Mouse (Mus musculus) lung, embryonic 16.5 days (tissue): ENCODE data around the gene Napa. TPM values are rescaled to one million over a fixed set of nuclear protein-coding genes. Genes with fewer than 3 reads are reported as not detected.

Experiments
- ATAC-seq: fragments of 200-750 bp; cut with Nextera tagmentation; 2 replicates; pipeline ENCODE4 v1.8.0; 2017; ENCODE audit warnings: low read depth, mild to moderate bottlenecking, moderate library complexity
- H3K27ac ChIP-seq: fragments of 300-500 bp; sonication (generic); 2 replicates; pipeline ENCODE4 v1.5.1; 2014; ENCODE audit warnings: mild to moderate bottlenecking, control low read depth, low read length
- H3K27me3 ChIP-seq: fragments of 300-500 bp; sonication (generic); 2 replicates; pipeline ENCODE4 v1.6.1; 2014; ENCODE audit warnings: low read depth, low read length, mixed read lengths; ENCODE audit not compliant: control insufficient read depth, insufficient read depth
- H3K36me3 ChIP-seq: fragments of 300-500 bp; sonication (generic); 2 replicates; pipeline ENCODE4 v1.6.1; 2014; ENCODE audit warnings: low read length; ENCODE audit not compliant: control insufficient read depth, insufficient read depth
- H3K4me1 ChIP-seq: fragments of 300-500 bp; sonication (generic); replicated peaks from 2 replicates; pipeline ENCODE4 v1.6.1; 2014; ENCODE audit warnings: low read length, mixed read lengths; ENCODE audit not compliant: control insufficient read depth, insufficient read depth
- H3K4me2 ChIP-seq: fragments of 300-500 bp; sonication (generic); 2 replicates; pipeline ENCODE4 v1.6.1; 2014; ENCODE audit warnings: low read depth, low read length, control low read depth
- H3K4me3 ChIP-seq: fragments of 300-500 bp; sonication (generic); 2 replicates; pipeline ENCODE4 v1.5.1; 2014; ENCODE audit warnings: mild to moderate bottlenecking, low read length, control low read depth
- H3K9ac ChIP-seq: fragments of 300-500 bp; sonication (generic); 2 replicates; pipeline ENCODE4 v1.6.1; 2014; ENCODE audit warnings: low read length, control low read depth
- H3K9me3 ChIP-seq: fragments of 300-500 bp; sonication (generic); 2 replicates; pipeline ENCODE4 v1.6.1; 2016; ENCODE audit warnings: low read length; ENCODE audit not compliant: control insufficient read depth
- WGBS: fragments of 180-500 bp; shearing (Covaris S2); extraction: QIAGEN DNeasy Blood & Tissue Kit; methylation state at CpG from one replicate; pipeline ENCODE4 v1.1.7; 2014; 5-methylcytosine and 5-hydroxymethylcytosine counted together
- polyA plus RNA-seq: library from polyadenylated mRNA; unstranded; fragments of >200 nt; fragmentation: Nextera tagmentation; extraction: Ambion mirVana; gene quantifications from 2 replicates; pipeline ENCODE4 v1.2.1, GENCODE M21; 2015

The Napa gene
- 167 and 202 TPM in 2 replicates for polyA plus RNA-seq

GRCm38 (mm10) chr7:16098021-16099017 is at the start of gene Napa:
TSS of gene Napa (plus strand) at chr7:16098458.
- Histone ChIP-seq H3K4me3 (peak within 1 kb of the TSS; percentile 84), H3K27ac (peak within 1 kb of the TSS; percentile 83), H3K4me2 (peak within 1 kb of the TSS; percentile 82), H3K36me3 (no peaks in the 10 kb centered on the region), H3K4me1 (peaks cover 11% of the 10 kb centered on the region), H3K9me3 (no peaks in the 10 kb centered on the region), H3K9ac (peak within 1 kb of the TSS; percentile 89), H3K27me3 (no peaks in the 10 kb centered on the region)
- peak; percentile 98 for ATAC-seq
- under 1% methylated on average over 65 of the region's 68 CpGs for WGBS

- H3K9ac ChIP-seq, result peak overlapping the region; percentile 90
- H3K4me3 ChIP-seq, result peak overlapping the region; percentile 63
- peak overlapping the region; percentile 77 for H3K4me2 ChIP-seq
- peak overlapping the region; percentile 84 for H3K27ac ChIP-seq
- no peaks in the 10 kb centered on the region for H3K27me3 ChIP-seq
- peaks cover 43% of the 10 kb centered on the region for H3K4me1 ChIP-seq
- 6% methylated on average over 36 of the region's 36 CpGs for WGBS
- no peaks in the 10 kb centered on the region for H3K36me3 ChIP-seq
- no peak for ATAC-seq
- H3K9me3 ChIP-seq, result no peaks in the 10 kb centered on the region
Observed at GRCm38 (mm10) chr7:16048675-16049575, 49.3 kb upstream of the Napa start.

GRCm38 (mm10) chr7:16049576-16049915 is 48.7 kb upstream of the Napa start:
- H3K4me3 ChIP-seq, result peak overlapping the region; percentile 63
- peak overlapping the region; percentile 77 for H3K4me2 ChIP-seq
- no peaks in the 10 kb centered on the region for H3K27me3 ChIP-seq
- H3K27ac ChIP-seq, result no peak overlapping the region
- peaks cover 39% of the 10 kb centered on the region for H3K4me1 ChIP-seq
- H3K9ac ChIP-seq, result peak overlapping the region; percentile 90
- no peaks in the 10 kb centered on the region for H3K9me3 ChIP-seq
- no peaks in the 10 kb centered on the region for H3K36me3 ChIP-seq
- ATAC-seq, result no peak
- 77% methylated on average over 7 of the region's 7 CpGs for WGBS

GRCm38 (mm10) chr7:16050600-16050999 is 47.7 kb upstream of the Napa start:
- H3K9ac ChIP-seq, result no peak overlapping the region
- no peaks in the 10 kb centered on the region for H3K9me3 ChIP-seq
- H3K4me2 ChIP-seq, result no peak overlapping the region
- peaks cover 29% of the 10 kb centered on the region for H3K4me1 ChIP-seq
- no peak overlapping the region for H3K27ac ChIP-seq
- no peak for ATAC-seq
- no peaks in the 10 kb centered on the region for H3K36me3 ChIP-seq
- H3K27me3 ChIP-seq, result no peaks in the 10 kb centered on the region
- WGBS, result 84% methylated on average over 3 of the region's 3 CpGs
- no peak overlapping the region for H3K4me3 ChIP-seq

- ATAC-seq, result peak; percentile 18; the same call in 1 of the 2 replicates
- WGBS, result 3% methylated on average over 19 of the region's 19 CpGs
- no peaks in the 10 kb centered on the region for H3K9me3 ChIP-seq
- peak overlapping the region; percentile 84 for H3K4me2 ChIP-seq
- no peaks in the 10 kb centered on the region for H3K36me3 ChIP-seq
- H3K27ac ChIP-seq, result peak overlapping the region; percentile 86
- peak overlapping the region; percentile 65 for H3K4me3 ChIP-seq
- H3K9ac ChIP-seq, result peak overlapping the region; percentile 75
- peaks cover 24% of the 10 kb centered on the region for H3K4me1 ChIP-seq
- H3K27me3 ChIP-seq, result no peaks in the 10 kb centered on the region
Observed at GRCm38 (mm10) chr7:16051883-16052595, 46.2 kb upstream of the Napa start.

GRCm38 (mm10) chr7:16052684-16053083 is 45.6 kb upstream of the Napa start:
- peak; percentile 87 for ATAC-seq
- under 1% methylated on average over 24 of the region's 24 CpGs for WGBS
- peaks cover 24% of the 10 kb centered on the region for H3K4me1 ChIP-seq
- H3K36me3 ChIP-seq, result no peaks in the 10 kb centered on the region
- peak overlapping the region; percentile 65 for H3K4me3 ChIP-seq
- peak overlapping the region; percentile 75 for H3K9ac ChIP-seq
- peak overlapping the region; percentile 84 for H3K4me2 ChIP-seq
- H3K9me3 ChIP-seq, result no peaks in the 10 kb centered on the region
- peak overlapping the region; percentile 86 for H3K27ac ChIP-seq
- no peaks in the 10 kb centered on the region for H3K27me3 ChIP-seq

- Histone ChIP-seq H3K4me3 (peak overlapping the region; percentile 65), H3K9me3 (no peaks in the 10 kb centered on the region), H3K36me3 (no peaks in the 10 kb centered on the region), H3K4me2 (peak overlapping the region; percentile 84), H3K27ac (peak overlapping the region; percentile 81), H3K9ac (no peak overlapping the region), H3K27me3 (no peaks in the 10 kb centered on the region), H3K4me1 (peaks cover 24% of the 10 kb centered on the region)
- peak; percentile 39 for ATAC-seq
- 7% methylated on average over 6 of the region's 6 CpGs for WGBS
Observed at GRCm38 (mm10) chr7:16053105-16053504, 45.2 kb upstream of the Napa start.

GRCm38 (mm10) chr7:16054966-16055365 is 43.3 kb upstream of the Napa start:
- no peaks in the 10 kb centered on the region for H3K36me3 ChIP-seq
- no peak overlapping the region for H3K4me3 ChIP-seq
- no peak overlapping the region for H3K27ac ChIP-seq

More at GRCm38 (mm10) chr7:16054966-16055365, 43.3 kb upstream of the Napa start:
- Histone ChIP-seq H3K4me1 (peaks cover 14% of the 10 kb centered on the region), H3K27me3 (peaks cover 5% of the 10 kb centered on the region; the same call in 1 of the 2 replicates), H3K9me3 (no peaks in the 10 kb centered on the region), H3K4me2 (no peak overlapping the region), H3K9ac (no peak overlapping the region)
- whole genome bisulfite sequencing, result 61% methylated on average over 4 of the region's 4 CpGs
- ATAC-seq, result no peak
